Mouse (Mus musculus) hindbrain, embryonic 10.5 days (tissue): ENCODE measurements around the gene Hdac7. TPM values are rescaled to one million over a fixed set of nuclear protein-coding genes. Genes with fewer than 3 reads are reported as not detected.

Experiments
- DNase-seq: peaks from one replicate; pipeline ENCODE4 v3.0.0-alpha.2; 2017; ENCODE audit warnings: low spot score
- H3K27ac ChIP-seq: fragments of 300-500 bp; sonication (generic); 2 replicates; pipeline ENCODE4 v1.5.1; 2016; ENCODE audit warnings: mild to moderate bottlenecking, moderate library complexity
- H3K27me3 ChIP-seq: fragments of 300-500 bp; sonication (generic); 2 replicates; pipeline ENCODE4 v1.6.1; 2016; ENCODE audit warnings: mild to moderate bottlenecking; ENCODE audit not compliant: poor library complexity, insufficient read depth, severe bottlenecking
- H3K36me3 ChIP-seq: fragments of 300-500 bp; sonication (generic); 2 replicates; pipeline ENCODE4 v1.6.1; 2016; ENCODE audit warnings: mild to moderate bottlenecking, moderate library complexity
- H3K4me1 ChIP-seq: fragments of 300-500 bp; sonication (generic); replicated peaks from 2 replicates; pipeline ENCODE4 v1.6.1; 2016; ENCODE audit warnings: mild to moderate bottlenecking
- H3K4me3 ChIP-seq: fragments of 300-500 bp; sonication (generic); 2 replicates; pipeline ENCODE4 v1.5.1; 2016; ENCODE audit warnings: mild to moderate bottlenecking, moderate library complexity
- H3K9me3 ChIP-seq: fragments of 300-500 bp; sonication (generic); 2 replicates; pipeline ENCODE4 v1.6.1; 2016; ENCODE audit warnings: mild to moderate bottlenecking, moderate library complexity
- WGBS: fragments of 180-500 bp; shearing (Covaris S2); methylation state at CpG from one replicate; pipeline ENCODE4 v1.1.7; 2016; 5-methylcytosine and 5-hydroxymethylcytosine counted together
- polyA plus RNA-seq: library from polyadenylated mRNA; unstranded; fragments of >200 nt; fragmentation: Nextera tagmentation; extraction: Ambion mirVana; gene quantifications from 2 replicates; pipeline ENCODE4 v1.2.1, GENCODE M21; 2016

Hdac7 gene
- polyA plus RNA-seq, 1 experiment from 2014 or later = 32.7 TPM

DNA sequence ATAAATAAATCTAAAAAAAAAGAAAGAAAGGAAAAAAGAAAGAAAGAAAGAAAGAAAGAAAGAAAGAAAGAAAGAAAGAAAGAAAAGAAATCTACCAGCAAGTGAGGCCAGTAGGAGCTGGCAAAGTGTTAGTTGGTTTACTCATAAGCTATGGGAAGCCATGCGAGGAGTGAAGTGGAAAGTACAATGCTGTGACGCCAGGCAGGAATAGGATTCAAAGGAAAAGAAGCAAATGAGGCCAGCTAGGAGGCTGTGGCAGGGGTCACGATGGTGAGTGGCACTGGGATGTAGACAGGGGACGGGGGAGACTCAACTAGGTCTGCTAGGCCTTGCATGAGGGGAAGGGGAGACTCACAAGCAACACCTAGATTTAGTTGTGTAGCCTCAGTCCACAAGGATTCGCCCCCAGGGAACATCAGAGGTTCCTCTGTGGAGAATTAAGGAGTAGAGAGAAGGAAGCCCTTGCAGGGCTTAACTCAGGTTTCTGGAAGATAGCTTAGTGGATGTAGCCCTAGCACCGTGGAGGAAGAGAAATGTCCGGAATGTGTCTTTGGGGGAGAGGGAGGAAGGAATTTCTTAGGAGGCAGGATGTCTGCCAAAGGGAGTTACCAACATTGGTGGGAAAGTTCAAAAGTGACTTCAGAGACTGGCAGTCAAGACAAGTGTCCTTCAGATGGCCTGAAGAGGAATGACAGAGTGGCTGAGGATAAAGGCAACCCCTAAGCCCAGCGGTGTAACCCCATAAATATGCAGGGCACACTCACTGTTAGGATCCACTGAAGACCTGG, 65.8 kb downstream of the Hdac7 start, which contains the start of gene Slc48a1:
Gene Slc48a1, plus strand, starts transcription at position 210 of the 788 bp plus-strand sequence.
- 72% methylated on average over 8 of the region's 8 CpGs for WGBS
- peaks cover 53% of the 10 kb centered on the region for H3K27me3 ChIP-seq
- DNase-seq = no peak
- peaks cover 40% of the 10 kb centered on the region for H3K4me1 ChIP-seq
- H3K4me3 ChIP-seq = no peak within 1 kb of the TSS
- 0 out of 2 replicates have a peak within 1 kb of the TSS, but pooled peaks have one; percentile 40 for H3K27ac ChIP-seq
- H3K36me3 ChIP-seq = no peaks in the 10 kb centered on the region
- H3K9me3 ChIP-seq = no peaks in the 10 kb centered on the region

DNA sequence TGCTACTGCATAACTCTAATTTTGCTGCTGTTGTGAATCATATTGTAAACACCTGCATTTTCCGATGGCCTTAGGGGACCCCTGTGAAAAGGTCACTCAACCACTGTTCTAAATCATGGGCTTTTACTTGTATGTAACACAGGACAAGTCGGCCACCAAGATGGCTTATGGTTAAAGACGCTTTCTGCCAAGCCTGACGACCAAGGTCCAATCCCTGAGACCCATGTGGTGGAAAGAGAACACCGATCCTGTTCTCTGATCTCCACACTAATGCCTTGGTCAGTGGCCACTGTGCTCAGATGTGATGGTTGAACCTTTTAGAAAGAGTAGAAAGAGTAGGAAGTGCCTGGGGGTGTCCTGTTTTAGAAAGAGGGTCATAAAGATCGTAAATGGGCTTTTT, 67.4 kb downstream of the Hdac7 start:
- Histone ChIP-seq H3K4me1 (peaks cover 39% of the 10 kb centered on the region), H3K9me3 (no peaks in the 10 kb centered on the region), H3K4me3 (no peak overlapping the region), H3K27ac (no peak overlapping the region), H3K36me3 (no peaks in the 10 kb centered on the region), H3K27me3 (peaks cover 37% of the 10 kb centered on the region)
- WGBS = 85% methylated on average over 6 of the region's 6 CpGs
- DNase-seq = no peak

DNA sequence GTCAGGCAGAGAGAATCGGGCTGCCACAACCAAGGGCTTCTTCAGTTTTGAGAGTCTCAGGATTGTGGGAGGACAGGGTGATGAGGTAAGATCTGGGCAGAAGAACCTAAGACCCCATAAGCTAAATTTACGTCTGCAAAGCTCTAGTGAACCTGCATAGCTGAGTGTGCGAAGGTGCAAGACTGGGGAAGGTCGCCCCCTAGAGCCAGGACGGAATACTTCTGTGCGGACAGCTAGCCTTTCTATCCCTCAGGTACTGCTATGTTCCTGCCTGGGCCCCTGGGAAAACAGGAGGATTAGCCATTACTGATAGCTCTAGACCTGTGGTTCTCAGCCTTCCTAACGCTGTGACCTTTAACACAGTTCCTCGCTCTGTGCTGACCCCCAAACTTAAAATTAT, 67.8 kb downstream of the Hdac7 start:
- 10% methylated on average over 8 of the region's 8 CpGs for WGBS
- H3K27ac ChIP-seq = peak overlapping the region; percentile 3; the same call in 1 of the 2 replicates

DNA sequence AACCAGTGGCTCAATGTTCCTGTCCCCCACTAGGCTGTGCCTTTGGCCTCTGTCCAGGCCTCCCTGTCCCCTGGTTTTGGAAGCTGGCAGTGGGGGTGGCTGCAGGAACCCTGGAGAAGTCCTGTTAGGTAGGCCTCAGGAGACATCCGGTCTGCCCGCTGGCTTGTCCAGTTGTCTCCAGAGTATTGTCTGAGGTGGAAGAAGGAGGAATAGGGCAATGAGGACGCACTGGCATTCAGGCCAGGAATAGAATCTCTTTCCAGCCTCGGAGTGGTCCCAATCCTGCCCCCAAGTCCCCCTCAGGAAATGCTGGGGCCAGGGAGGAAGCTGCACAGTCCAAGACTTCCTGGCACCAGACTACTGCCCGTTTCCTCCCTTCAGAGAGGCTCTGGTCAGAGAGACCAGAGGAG, 70.3 kb downstream of the Hdac7 start:
- Histone ChIP-seq H3K4me1 (peaks cover 31% of the 10 kb centered on the region), H3K27me3 (peaks cover 49% of the 10 kb centered on the region), H3K27ac (peak overlapping the region; percentile 66), H3K9me3 (no peaks in the 10 kb centered on the region), H3K4me3 (no peak overlapping the region), H3K36me3 (no peaks in the 10 kb centered on the region)
- DNase-seq = peak; percentile 28
- WGBS = 66% methylated on average over 5 of the region's 5 CpGs

More for the DNA sequence above, 67.8 kb downstream of the Hdac7 start:
- H3K27me3 ChIP-seq = peaks cover 33% of the 10 kb centered on the region
- no peaks in the 10 kb centered on the region for H3K36me3 ChIP-seq
- H3K4me1 ChIP-seq = peaks cover 36% of the 10 kb centered on the region
- DNase-seq = peak; percentile 63
- H3K9me3 ChIP-seq = no peaks in the 10 kb centered on the region
- 0 out of 2 replicates have a peak overlapping the region, but pooled peaks have one; percentile 9 for H3K4me3 ChIP-seq

DNA sequence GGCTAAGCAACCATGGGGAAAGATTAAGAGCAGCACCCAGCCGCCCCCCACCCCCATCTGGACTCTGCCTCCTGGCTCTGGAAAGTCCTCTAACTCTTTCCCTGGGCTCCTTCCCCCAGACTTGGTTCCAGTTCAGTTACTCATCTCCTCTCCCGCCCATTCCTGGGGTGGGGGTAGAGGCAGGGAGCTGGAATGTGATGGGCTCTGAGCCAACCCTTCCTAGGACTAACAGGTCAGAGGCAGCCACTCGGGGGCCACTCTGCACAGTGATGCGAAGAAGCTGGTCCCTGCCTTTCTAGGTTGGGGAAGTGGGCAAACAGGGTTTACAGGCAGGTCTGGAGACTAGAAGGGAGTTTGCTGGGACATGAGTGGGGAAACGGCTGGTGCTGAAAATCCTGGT, 71.2 kb downstream of the Hdac7 start:
- 43% methylated on average over 5 of the region's 5 CpGs for WGBS
- DNase-seq = peak; percentile 44
- Histone ChIP-seq H3K27me3 (peaks cover 57% of the 10 kb centered on the region), H3K4me3 (no peak overlapping the region), H3K27ac (peak overlapping the region; percentile 66), H3K4me1 (peaks cover 35% of the 10 kb centered on the region), H3K9me3 (no peaks in the 10 kb centered on the region), H3K36me3 (no peaks in the 10 kb centered on the region)

DNA sequence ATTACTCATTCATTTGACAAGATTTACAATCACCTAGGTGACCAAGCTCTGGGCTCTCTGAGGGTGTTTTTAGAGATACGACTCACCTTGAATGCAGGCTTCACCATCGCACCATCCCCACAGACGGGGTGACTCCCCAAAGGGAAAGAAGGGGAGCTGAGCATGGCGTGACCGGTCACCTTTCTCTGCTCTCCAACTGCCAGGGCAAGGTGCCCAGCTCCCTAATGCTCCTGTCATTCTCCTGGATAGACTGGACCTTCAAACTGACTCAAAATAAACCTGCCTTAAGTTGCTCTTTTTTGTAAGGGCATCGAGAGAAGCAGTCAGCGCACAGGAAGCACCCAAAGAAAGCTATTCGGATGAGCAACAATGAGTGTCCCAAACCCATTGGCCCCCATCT, 74.0 kb downstream of the Hdac7 start:
- Histone ChIP-seq H3K9me3 (no peaks in the 10 kb centered on the region), H3K36me3 (no peaks in the 10 kb centered on the region), H3K4me1 (peaks cover 57% of the 10 kb centered on the region), H3K27ac (no peak overlapping the region), H3K27me3 (peaks cover 76% of the 10 kb centered on the region), H3K4me3 (no peak overlapping the region)
- DNase-seq = no peak
- 81% methylated on average over 8 of the region's 8 CpGs for WGBS

DNA sequence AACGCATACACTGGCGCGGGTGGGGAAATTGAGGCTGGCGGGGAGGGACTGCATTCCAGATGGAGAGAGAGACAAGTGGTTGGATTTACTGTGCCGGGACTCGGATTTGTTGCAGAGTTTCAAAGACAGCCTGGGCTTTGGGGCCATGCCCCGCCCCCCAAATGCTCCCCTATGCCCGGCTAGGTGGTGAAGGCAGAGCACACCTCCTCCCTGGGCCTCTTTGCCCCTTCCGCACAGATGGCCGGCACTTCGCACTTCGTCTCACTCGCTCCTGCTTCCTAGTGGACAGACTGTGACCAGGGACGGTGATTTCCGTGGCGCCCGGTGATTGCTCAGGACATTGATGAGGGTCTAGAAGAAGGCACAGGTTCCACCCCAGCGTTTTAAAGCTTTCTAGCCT, 76.1 kb downstream of the Hdac7 start:
- Histone ChIP-seq H3K4me1 (peaks cover 57% of the 10 kb centered on the region), H3K27ac (peak overlapping the region; percentile 82)
- under 1% methylated on average over 18 of the region's 18 CpGs for WGBS

DNA sequence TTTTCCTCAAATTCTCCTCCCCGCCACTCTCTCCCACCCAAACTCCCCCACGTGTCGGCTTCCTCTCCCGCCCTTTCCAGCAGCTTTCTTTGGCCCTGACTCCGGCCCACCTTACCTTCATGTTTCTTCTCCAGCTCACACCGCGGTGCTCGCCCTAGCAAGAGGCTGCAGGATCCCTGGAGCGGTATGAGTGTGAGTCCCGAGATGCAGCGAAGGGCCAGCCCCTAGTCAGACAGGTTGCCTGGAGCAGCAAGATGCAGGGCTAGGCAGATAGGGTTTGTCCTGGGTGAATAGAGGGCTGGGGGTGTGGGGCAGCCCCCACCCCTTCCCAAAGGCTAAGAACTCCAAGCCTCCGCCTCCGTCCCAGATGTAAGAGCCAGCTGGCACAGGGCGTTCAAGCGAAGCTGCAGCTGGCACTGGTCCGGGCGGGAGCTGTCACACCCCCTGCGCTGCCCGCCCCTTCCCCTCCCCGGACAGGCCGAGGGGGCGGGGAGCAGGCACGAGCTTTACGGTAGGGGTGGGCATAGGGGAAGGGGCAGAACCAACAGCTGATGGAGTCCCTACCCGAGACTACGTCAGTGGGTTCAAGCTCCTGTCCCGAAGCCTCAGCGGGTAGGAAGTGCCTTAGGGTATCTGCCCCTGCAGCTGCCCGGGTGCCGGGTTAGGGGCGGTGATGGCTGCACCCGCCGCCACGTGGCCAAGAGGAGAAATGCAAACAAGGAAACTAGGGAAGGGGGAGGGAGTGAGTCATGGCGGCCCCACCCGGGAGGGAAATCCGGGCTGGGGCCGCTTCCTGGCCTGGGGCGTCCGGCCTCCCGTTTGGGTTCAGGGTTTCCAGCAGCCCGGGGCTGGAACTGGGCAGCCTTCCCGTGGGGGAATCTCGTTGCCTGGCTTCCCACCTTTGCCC, 76.8 kb downstream of the Hdac7 start, which contains the start of gene Rapgef3:
Gene Rapgef3, minus strand, starts transcription at position 693 of the 907 bp plus-strand sequence.
- peaks cover 56% of the 10 kb centered on the region for H3K4me1 ChIP-seq
- no peaks in the 10 kb centered on the region for H3K36me3 ChIP-seq
- peak within 1 kb of the TSS; percentile 59 for H3K4me3 ChIP-seq
- 1% methylated on average over 44 of the region's 44 CpGs for WGBS
- peaks cover 83% of the 10 kb centered on the region for H3K27me3 ChIP-seq
- DNase-seq = peak; percentile 82
- H3K9me3 ChIP-seq = no peaks in the 10 kb centered on the region
- peak within 1 kb of the TSS; percentile 82 for H3K27ac ChIP-seq

More for the DNA sequence above, 76.1 kb downstream of the Hdac7 start:
- H3K27me3 ChIP-seq = peaks cover 79% of the 10 kb centered on the region
- H3K9me3 ChIP-seq = no peaks in the 10 kb centered on the region
- H3K36me3 ChIP-seq = no peaks in the 10 kb centered on the region
- H3K4me3 ChIP-seq = peak overlapping the region; percentile 59
- peak; percentile 42 for DNase-seq

DNA sequence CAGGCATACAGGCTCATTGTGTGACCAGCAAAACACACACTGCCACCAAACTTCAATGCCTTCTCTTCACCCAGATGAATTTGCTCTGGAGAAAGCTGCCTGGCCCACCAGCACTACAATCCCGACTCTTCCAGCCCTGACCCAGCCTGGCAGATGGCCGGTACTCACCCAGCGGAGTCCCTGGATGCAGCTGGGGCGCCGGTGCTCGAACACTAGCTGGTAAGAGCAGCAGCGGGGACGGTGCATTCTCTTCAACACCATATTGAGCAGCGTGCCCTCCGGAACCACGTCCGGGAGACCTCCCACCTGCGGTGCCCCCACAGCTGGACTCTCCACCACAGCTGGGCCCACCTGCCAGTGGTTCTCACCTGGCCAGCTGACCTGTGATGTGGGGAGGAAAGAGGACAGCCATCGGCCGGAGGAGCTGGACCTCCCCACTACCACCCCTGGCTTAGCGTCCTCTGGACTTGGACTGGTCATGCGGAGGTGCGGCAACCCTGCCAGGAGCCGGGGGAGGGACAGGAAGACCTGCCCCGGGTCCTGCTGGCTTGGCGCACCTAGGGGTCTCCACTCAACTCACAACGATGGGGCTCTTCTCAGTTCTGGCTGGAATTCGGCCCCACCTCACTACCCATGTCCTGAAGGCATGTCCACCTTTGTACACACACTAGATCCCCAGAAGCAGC, 77.6 kb downstream of the Hdac7 start:
- H3K4me3 ChIP-seq = peak overlapping the region; percentile 59
- H3K27ac ChIP-seq = peak overlapping the region; percentile 72
- peak; percentile 45 for DNase-seq
- H3K36me3 ChIP-seq = no peaks in the 10 kb centered on the region
- WGBS = 5% methylated on average over 23 of the region's 23 CpGs
- H3K9me3 ChIP-seq = no peaks in the 10 kb centered on the region
- H3K27me3 ChIP-seq = peaks cover 87% of the 10 kb centered on the region
- H3K4me1 ChIP-seq = peaks cover 63% of the 10 kb centered on the region

DNA sequence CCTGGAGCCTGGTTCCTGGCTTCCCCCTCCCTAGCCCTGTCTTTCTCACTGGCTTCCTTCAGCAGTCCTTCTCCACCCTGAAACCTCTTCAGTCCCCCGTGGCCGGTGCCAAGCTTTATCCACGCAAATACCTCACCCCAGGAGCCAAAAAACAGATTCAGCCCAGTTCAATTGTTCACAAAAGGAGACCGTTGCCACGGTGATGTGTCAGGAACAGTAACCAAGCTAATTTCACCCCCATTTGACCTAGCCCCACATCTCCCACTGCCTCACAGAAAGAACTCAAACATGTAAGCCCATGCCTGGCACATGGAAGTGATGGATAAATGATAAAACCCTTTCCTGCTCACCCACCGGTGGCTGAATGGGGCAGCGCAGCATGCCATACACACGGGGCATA, 78.1 kb downstream of the Hdac7 start:
- Histone ChIP-seq H3K27ac (peak overlapping the region; percentile 72), H3K36me3 (no peaks in the 10 kb centered on the region), H3K4me1 (peaks cover 69% of the 10 kb centered on the region), H3K27me3 (peaks cover 89% of the 10 kb centered on the region), H3K9me3 (no peaks in the 10 kb centered on the region), H3K4me3 (peak overlapping the region; percentile 59)
- WGBS = 9% methylated on average over 8 of the region's 8 CpGs
- DNase-seq = peak; percentile 51

DNA sequence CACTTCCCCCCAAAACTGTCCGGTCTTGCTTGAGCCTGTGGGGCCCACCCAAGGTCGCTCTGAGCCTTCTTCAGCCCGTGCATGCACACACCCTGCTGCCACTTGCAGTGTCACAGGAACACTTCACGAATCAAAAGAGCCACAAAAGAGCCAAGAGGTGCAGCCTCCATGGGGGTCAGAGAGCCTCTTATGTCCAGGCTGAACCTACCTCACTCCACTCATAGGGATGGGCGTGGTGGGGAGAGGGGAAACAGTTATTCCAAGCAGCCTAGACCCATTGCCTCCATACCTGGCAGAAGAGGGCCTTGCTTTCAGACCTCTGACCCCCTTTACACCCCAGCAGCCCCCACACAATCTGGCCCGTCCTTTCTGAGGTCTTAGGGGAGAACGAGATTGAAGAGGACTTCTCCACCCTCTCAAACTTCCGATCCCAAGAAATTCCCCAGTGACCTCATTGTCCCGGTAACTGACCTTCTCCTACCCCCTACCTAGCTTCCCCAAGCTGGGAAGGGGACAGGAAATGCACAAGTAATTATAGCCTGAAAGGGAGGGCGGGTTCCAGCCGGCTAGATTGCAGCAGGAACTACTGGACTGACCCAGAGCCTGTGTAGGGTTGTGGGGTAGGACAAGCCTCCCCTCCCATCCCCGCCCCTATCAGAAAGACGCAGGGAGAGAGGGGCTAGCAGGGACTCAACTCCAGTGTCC, 79.1 kb downstream of the Hdac7 start:
- peak overlapping the region; percentile 59; the same call in 1 of the 2 replicates for H3K4me3 ChIP-seq
- WGBS = 30% methylated on average over 13 of the region's 13 CpGs
- no peaks in the 10 kb centered on the region for H3K36me3 ChIP-seq
- peaks cover 85% of the 10 kb centered on the region for H3K27me3 ChIP-seq
- peaks cover 70% of the 10 kb centered on the region for H3K4me1 ChIP-seq
- H3K27ac ChIP-seq = 0 out of 2 replicates have a peak overlapping the region, but pooled peaks have one; percentile 72
- no peaks in the 10 kb centered on the region for H3K9me3 ChIP-seq
- no peak for DNase-seq

DNA sequence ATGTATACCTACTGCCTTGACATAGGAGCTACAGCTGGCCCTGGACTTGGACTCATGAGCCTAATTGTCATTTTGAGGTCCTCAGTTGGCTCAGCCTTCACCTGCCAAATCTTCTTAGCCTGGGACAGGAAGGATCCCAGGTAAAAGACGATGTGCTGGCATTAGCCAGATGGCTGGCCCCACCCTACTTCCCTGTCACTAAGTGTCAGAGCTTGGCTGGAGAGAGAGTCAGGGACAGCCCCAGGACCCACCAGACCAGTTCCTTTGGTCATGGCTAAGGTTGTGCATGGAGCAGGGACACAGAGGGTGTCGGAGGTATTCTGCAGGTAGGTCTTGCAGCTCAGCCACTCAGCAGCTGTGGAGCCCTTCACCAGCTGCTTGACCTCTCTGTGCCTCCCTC, 79.8 kb downstream of the Hdac7 start:
- H3K4me1 ChIP-seq = peaks cover 70% of the 10 kb centered on the region
- no peak overlapping the region for H3K27ac ChIP-seq
- WGBS = 75% methylated on average over 2 of the region's 2 CpGs
- no peak for DNase-seq
- no peaks in the 10 kb centered on the region for H3K9me3 ChIP-seq
- no peaks in the 10 kb centered on the region for H3K36me3 ChIP-seq
- H3K27me3 ChIP-seq = peaks cover 83% of the 10 kb centered on the region
- no peak overlapping the region for H3K4me3 ChIP-seq
